Mouse (Mus musculus): ENCODE measurements around the gene Git2.

Gene Git2

DNA sequence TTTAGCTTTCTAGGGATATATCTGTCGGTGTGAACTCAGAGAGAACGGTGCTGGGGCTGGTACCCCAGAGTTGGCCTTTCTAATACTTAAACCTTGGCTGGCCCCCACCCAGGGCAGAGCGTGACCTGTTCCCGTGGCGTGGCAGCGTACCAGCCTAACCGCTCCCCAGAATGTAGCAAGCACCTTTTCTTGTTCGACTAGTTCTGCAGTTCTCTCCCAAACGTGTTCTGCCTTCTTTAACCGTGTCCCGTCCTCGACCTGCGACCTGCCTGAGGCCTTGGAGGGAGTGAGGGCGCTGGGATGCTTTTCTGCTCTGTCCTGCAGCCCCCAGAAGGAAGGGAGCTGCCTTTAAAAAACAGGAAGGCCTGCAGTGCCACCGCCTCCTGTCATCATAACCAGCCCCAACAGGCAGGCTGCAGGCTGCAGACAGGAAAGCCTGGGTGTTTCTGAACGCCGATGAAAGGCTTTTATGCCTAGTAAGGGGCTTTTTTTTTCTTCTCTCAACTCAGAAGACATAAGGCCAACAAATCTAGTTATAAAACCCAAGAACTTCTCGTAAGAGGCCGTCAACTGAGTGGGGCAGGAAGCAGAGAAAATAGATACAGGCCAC is 94.5 kb downstream of the Git2 start:
- DNase-seq, result no peak

DNA sequence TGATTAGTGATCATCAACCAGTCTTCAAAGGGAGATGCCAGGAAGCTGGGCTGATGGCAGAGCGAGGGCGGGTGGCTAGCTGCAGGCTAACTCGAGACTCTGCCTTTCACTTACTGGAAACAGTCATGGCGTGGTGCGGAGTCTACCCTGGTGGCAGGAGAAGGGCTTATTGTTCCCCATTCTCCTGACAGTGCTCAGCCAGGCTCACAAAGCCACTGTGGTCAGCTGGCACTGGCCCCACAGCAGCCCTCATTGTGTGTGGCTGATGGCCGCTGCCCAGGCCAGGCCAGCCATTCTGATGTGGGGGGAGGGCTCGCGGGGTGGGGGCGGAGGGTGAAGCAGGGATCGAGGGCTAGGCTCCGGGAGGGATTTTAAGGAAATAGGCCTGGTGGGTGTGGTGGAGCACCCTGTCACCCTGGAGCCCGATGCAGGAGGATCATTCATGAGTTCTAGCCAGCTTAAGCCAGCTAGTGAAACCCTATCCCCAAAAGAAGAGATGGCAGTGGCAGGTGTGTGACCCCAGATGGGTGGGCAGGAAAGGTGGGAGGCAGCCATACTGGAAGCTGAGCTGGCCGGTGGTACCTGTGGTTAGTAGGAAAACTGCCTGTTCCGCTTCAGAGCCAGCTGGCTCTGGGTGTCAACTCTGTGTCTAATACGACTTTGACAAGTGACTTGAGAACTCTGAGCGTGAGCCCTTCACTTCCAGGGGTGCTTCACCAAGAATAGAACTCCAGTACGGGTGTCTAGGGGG is 95.3 kb downstream of the Git2 start:
- DNase-seq, result no peak
